Mouse (Mus musculus) cerebellum, adult 2 months (tissue): Measurements from ENCODE around the gene Hic1.

ENCODE experiments used
- CTCF ChIP-seq: fragments of 200-500 bp; IDR thresholded peaks from 2 replicates; pipeline ENCODE4 v1.5.1; 2011; ENCODE audit warnings: low read depth, mild to moderate bottlenecking, control low read depth, low read length, moderate library complexity, borderline replicate concordance; ENCODE audit not compliant: insufficient read depth
- POLR2A ChIP-seq: fragments of 200-500 bp; IDR thresholded peaks from 2 replicates; pipeline ENCODE4 v1.6.1; 2011; ENCODE audit warnings: low read length, control low read depth, borderline replicate concordance; ENCODE audit not compliant: insufficient read depth

- TF ChIP-seq POLR2A (no peak), CTCF (no peak)
Measured at GRCm38 (mm10) chr11:75191841-75192240, 22.5 kb upstream of the Hic1 start.
